Mouse (Mus musculus) small intestine, adult 2 months (tissue): ENCODE data around the gene Pter.

Experiments used
- CTCF ChIP-seq: fragments of 200-500 bp; IDR thresholded peaks from 2 replicates; pipeline ENCODE4 v1.5.1; 2012; ENCODE audit warnings: low read depth, mild to moderate bottlenecking, control low read depth, inconsistent platforms, low read length, moderate library complexity, mixed read lengths; ENCODE audit not compliant: insufficient replicate concordance, insufficient read length; ENCODE audit errors: extremely low read depth
- POLR2A ChIP-seq: fragments of 200-500 bp; IDR thresholded peaks from 2 replicates; pipeline ENCODE4 v1.6.1; 2012; ENCODE audit warnings: low read depth, mild to moderate bottlenecking, control low read depth, inconsistent platforms, low read length, moderate library complexity

DNA sequence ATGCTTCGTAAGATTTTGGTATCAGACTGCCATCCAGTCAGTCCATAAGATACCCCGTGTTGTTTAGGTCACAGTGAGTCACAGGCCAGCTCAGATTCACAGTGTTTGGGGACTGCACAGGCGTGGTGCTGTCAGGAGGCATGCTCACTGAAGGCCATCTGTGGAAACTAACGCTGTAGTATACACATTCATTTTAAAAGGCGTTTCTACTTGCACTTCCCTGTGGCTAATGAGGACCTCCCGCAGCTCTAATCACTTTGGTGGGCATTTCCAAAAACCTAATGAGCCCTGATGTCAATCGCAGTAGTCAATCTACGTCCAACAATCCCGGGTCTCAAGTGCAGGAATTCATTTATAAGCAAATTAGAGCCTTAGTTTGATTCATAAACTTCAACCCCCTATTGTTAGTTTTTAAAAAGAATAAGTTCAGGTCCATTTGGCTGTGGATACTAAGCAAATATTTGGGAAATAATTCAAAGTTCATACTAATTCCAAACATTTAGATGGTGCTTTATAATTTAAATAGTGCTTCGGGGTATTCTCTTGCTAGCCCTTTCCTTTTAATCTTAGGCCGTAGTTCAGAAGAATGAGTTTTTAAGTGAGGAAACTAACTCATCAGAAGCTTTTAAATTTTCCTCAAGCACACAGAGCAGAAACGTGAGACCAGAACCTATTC, 46.3 kb downstream of the Pter start:
- TF ChIP-seq CTCF (no peak), POLR2A (no peak)
